Mouse (Mus musculus) cerebellum, adult 11 months (tissue): Measurements from ENCODE around the gene Plekhm3.
"Not testable (repeated sequence)": the region's sequence is repeated elsewhere in the genome, so short reads cannot be mapped to it uniquely, and the experiment has no call there.

Experiments used
- DNase-seq: peaks from one replicate; pipeline ENCODE4 v3.0.0; 2022

Gene Plekhm3

GRCm38 (mm10) chr1:64956479-64956961, at the start of gene Plekhm3:
Gene Plekhm3 (minus strand): TSS chr1:64956824.
- DNase-seq, result peak; percentile 83

GRCm38 (mm10) chr1:65005575-65005974, 49.0 kb upstream of the Plekhm3 start:
- DNase-seq, result no peak

- DNase-seq, result no peak
Observed at GRCm38 (mm10) chr1:65004526-65004925, 47.9 kb upstream of the Plekhm3 start.

GRCm38 (mm10) chr1:64993206-64993605, 36.6 kb upstream of the Plekhm3 start:
- peak; percentile 6 for DNase-seq

GRCm38 (mm10) chr1:64988176-64988575, 31.6 kb upstream of the Plekhm3 start:
- no peak for DNase-seq

GRCm38 (mm10) chr1:64986120-64986519, 29.5 kb upstream of the Plekhm3 start:
- peak; percentile 37 for DNase-seq

GRCm38 (mm10) chr1:64983247-64983646, 26.6 kb upstream of the Plekhm3 start:
- DNase-seq, result no peak

- no peak for DNase-seq
Observed at GRCm38 (mm10) chr1:64978321-64978799, 21.7 kb upstream of the Plekhm3 start.

- no peak for DNase-seq
Observed at GRCm38 (mm10) chr1:64975346-64975745, 18.7 kb upstream of the Plekhm3 start.

- DNase-seq, result no peak
Observed at GRCm38 (mm10) chr1:64970685-64971084, 14.1 kb upstream of the Plekhm3 start.

- no peak for DNase-seq
Observed at GRCm38 (mm10) chr1:64957021-64957489, 431 bp upstream of the Plekhm3 start.

- DNase-seq, result not testable (repeated sequence)
Observed at GRCm38 (mm10) chr1:64954786-64955185, 1.8 kb downstream of the Plekhm3 start.

GRCm38 (mm10) chr1:64950271-64950670, 6.4 kb downstream of the Plekhm3 start:
- DNase-seq, result no peak

- DNase-seq, result no peak
Observed at GRCm38 (mm10) chr1:64949377-64949776, 7.2 kb downstream of the Plekhm3 start.

GRCm38 (mm10) chr1:64946106-64946505, 10.5 kb downstream of the Plekhm3 start:
- no peak for DNase-seq

GRCm38 (mm10) chr1:64945214-64945785, 11.3 kb downstream of the Plekhm3 start:
- no peak for DNase-seq

GRCm38 (mm10) chr1:64944746-64945145, 11.9 kb downstream of the Plekhm3 start:
- no peak for DNase-seq

- no peak for DNase-seq
Observed at GRCm38 (mm10) chr1:64942006-64942755, 14.4 kb downstream of the Plekhm3 start.

- DNase-seq, result no peak
Observed at GRCm38 (mm10) chr1:64938907-64939306, 17.7 kb downstream of the Plekhm3 start.

- DNase-seq, result no peak
Observed at GRCm38 (mm10) chr1:64937692-64938091, 18.9 kb downstream of the Plekhm3 start.

- DNase-seq, result no peak
Observed at GRCm38 (mm10) chr1:64932921-64933320, 23.7 kb downstream of the Plekhm3 start.

GRCm38 (mm10) chr1:64930124-64930523, 26.5 kb downstream of the Plekhm3 start:
- DNase-seq, result no peak

- no peak for DNase-seq
Observed at GRCm38 (mm10) chr1:64929673-64930072, 27.0 kb downstream of the Plekhm3 start.

- no peak for DNase-seq
Observed at GRCm38 (mm10) chr1:64928542-64928941, 28.1 kb downstream of the Plekhm3 start.
